Mouse (Mus musculus): ENCODE measurements around the gene Snrk. TPM values are rescaled to one million over a fixed set of nuclear protein-coding genes. Genes with fewer than 3 reads are reported as not detected.

Gene Snrk
- polyA plus RNA-seq (2015; fragmentation: Nextera tagmentation; extraction: Ambion mirVana): 93.6 and 100 TPM in 2 replicates

DNA sequence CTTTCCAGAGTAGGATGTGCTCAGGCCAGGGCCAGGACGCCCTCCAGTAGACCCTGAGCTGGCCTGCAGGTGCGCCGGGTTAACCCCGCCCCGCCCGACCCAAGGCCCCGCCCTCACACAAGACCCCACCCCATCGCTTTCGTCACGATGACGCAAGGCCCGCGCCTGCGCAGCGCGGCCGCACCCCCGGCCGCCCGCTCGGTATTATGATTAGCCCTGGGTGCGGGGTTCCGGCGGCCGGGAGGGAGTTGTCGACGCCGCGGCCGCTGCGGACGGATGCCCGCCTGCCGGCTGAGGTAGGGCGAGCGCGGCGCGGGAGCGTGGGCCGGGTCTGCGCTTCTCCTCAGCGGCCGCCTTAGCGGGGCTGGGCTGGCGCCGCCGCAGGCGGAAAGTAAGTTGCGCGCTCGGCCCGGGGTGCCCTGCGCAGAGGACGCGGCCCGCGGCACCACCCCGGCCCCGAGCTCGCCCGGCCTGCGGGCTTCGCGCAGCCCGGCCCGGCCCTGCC lies at the start of gene Snrk:
TSS of gene Snrk (plus strand) at position 155 of the 505 bp plus-strand sequence.
- ATAC-seq (peak; percentile 95), DNase-seq (ENCODE audit: low spot score) (peak; percentile 84)
- peaks cover 5% of the 10 kb centered on the region; the same call in 1 of the 2 replicates for H3K4me1 ChIP-seq (ENCODE audit: insufficient read depth, low read depth, low read length)
- H3K27ac ChIP-seq (ENCODE audit: low read length): peak within 1 kb of the TSS; percentile 97
- H3K4me2 ChIP-seq (replicated peaks; ENCODE audit: low read depth, low read length): peak within 1 kb of the TSS; percentile 57
- no peaks in the 10 kb centered on the region for H3K9me3 ChIP-seq (ENCODE audit: low read length)
- WGBS: 4% methylated on average over 30 of the region's 67 CpGs
- TF ChIP-seq EP300 (IDR thresholded peaks at IDR 0.05) (no peak), CTCF (IDR thresholded peaks at IDR 0.05) (peak; percentile 31; the same call in 1 of the 2 replicates)
- peak within 1 kb of the TSS; percentile 90 for H3K4me3 ChIP-seq (ENCODE audit: low read depth, low read length)
- peak within 1 kb of the TSS; percentile 96 for H3K9ac ChIP-seq (replicated peaks; ENCODE audit: low read depth)
- 0 out of 2 replicates have a peak, but pooled peaks cover 8% of the 10 kb centered on the region for H3K36me3 ChIP-seq (ENCODE audit: insufficient read depth, low read length)
- no peaks in the 10 kb centered on the region for H3K27me3 ChIP-seq (replicated peaks; ENCODE audit: insufficient read depth, low read length)

DNA sequence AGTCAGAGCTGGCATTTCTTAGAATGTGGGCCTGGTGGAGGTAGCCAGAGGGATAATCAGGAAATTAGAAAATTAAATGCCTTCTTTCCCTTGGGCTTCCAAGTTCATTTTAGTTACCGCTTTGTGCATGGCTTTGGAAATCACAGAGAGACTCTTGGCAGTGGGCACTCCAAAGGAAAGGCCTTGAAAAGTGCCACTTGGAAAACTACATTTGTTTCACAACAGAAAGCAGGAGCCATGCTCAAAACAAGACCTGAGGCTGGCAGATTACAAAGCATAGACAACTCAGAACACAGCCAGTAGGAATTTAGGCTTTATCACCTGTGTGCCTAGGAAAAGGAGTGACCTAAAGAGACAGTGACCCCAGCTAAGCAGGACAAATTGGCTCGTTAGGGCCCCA lies 49.4 kb upstream of the Snrk start:
- TF ChIP-seq EP300 (IDR thresholded peaks at IDR 0.05) (no peak), CTCF (IDR thresholded peaks at IDR 0.05) (no peak)
- Histone ChIP-seq H3K36me3 (ENCODE audit: insufficient read depth, low read length) (no peaks in the 10 kb centered on the region), H3K4me3 (ENCODE audit: low read depth, low read length) (no peak overlapping the region), H3K9ac (replicated peaks; ENCODE audit: low read depth) (no peak overlapping the region), H3K4me1 (ENCODE audit: insufficient read depth, low read depth, low read length) (peaks cover 13% of the 10 kb centered on the region; the same call in 1 of the 2 replicates), H3K4me2 (replicated peaks; ENCODE audit: low read depth, low read length) (no peak overlapping the region), H3K27me3 (replicated peaks; ENCODE audit: insufficient read depth, low read length) (no peaks in the 10 kb centered on the region), H3K27ac (ENCODE audit: low read length) (peak overlapping the region; percentile 66), H3K9me3 (ENCODE audit: low read length) (no peaks in the 10 kb centered on the region)
- WGBS: 46% methylated on average over 2 of the region's 2 CpGs
- DNase-seq (ENCODE audit: low spot score) (peak; percentile 76), ATAC-seq (peak; percentile 22; the same call in 1 of the 2 replicates)

DNA sequence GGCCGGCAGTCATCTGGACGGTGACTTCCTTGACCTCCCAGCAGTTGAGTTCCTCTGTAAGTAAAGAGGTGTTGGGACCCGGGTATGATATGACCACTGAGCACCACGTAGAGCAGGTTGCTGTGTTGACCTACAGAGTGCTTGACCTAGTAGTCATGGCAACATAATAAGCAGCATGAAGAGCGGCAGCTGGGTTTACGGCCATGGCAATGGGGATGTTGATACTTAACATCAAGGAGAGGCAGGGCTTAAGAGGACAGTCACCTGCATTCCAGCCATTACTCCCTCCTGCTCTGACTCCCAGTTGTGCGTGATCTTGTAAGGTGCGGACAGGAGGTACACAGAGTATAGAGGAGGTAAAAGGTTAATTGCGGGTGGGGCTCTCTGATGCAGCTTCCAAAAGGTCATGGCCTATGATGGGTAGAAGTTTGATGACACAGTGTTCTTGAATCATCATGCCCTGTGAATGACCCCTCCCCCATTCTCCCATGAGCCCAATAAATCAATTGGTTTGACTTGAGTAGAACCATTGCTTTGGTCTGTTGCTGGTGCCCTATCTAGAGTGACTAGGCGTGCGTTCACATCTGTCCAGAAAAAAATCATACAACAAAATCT lies 47.4 kb upstream of the Snrk start:
- H3K9ac ChIP-seq (replicated peaks; ENCODE audit: low read depth): no peak overlapping the region
- H3K9me3 ChIP-seq (ENCODE audit: low read length): no peaks in the 10 kb centered on the region
- no peak overlapping the region for H3K4me2 ChIP-seq (replicated peaks; ENCODE audit: low read depth, low read length)
- TF ChIP-seq CTCF (IDR thresholded peaks at IDR 0.05) (no peak), EP300 (IDR thresholded peaks at IDR 0.05) (peak; percentile 91)
- peak; percentile 85 for ATAC-seq
- no peak overlapping the region for H3K4me3 ChIP-seq (ENCODE audit: low read depth, low read length)
- no peaks in the 10 kb centered on the region for H3K36me3 ChIP-seq (ENCODE audit: insufficient read depth, low read length)
- peak; percentile 85 for DNase-seq (ENCODE audit: low spot score)
- H3K27ac ChIP-seq (ENCODE audit: low read length): 0 out of 2 replicates have a peak overlapping the region, but pooled peaks have one; percentile 5
- peaks cover 16% of the 10 kb centered on the region; the same call in 1 of the 2 replicates for H3K4me1 ChIP-seq (ENCODE audit: insufficient read depth, low read depth, low read length)
- H3K27me3 ChIP-seq (replicated peaks; ENCODE audit: insufficient read depth, low read length): no peaks in the 10 kb centered on the region
- WGBS: 45% methylated on average over 11 of the region's 11 CpGs

DNA sequence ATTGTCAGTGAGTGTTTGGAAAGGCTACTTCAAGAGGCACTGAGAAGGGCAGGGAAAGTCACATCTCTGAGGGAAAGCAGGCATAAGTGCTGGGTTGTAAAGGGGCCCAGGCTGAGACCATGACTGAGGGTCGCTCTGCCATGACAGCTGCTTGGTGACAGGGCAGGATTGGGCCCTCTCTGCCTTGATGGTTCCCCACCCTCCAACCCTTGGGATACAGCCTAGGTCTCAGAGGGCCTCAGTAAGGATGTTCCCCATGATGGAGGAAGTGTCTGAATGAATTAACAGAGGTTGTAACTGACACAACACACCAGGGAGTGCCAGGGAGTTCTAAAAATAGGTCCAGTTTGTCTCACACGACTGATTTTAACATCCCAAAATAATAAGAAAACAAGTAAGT lies 43.1 kb upstream of the Snrk start:
- Histone ChIP-seq H3K4me2 (replicated peaks; ENCODE audit: low read depth, low read length) (no peak overlapping the region), H3K9ac (replicated peaks; ENCODE audit: low read depth) (no peak overlapping the region), H3K27ac (ENCODE audit: low read length) (peak overlapping the region; percentile 38; the same call in 1 of the 2 replicates), H3K4me1 (ENCODE audit: insufficient read depth, low read depth, low read length) (0 out of 2 replicates have a peak, but pooled peaks cover 3% of the 10 kb centered on the region), H3K4me3 (ENCODE audit: low read depth, low read length) (no peak overlapping the region), H3K27me3 (replicated peaks; ENCODE audit: insufficient read depth, low read length) (no peaks in the 10 kb centered on the region), H3K9me3 (ENCODE audit: low read length) (no peaks in the 10 kb centered on the region), H3K36me3 (ENCODE audit: insufficient read depth, low read length) (no peaks in the 10 kb centered on the region)
- DNase-seq (ENCODE audit: low spot score) (no peak), ATAC-seq (no peak)
- TF ChIP-seq CTCF (IDR thresholded peaks at IDR 0.05): no peak
- no peak for TF ChIP-seq EP300 (IDR thresholded peaks at IDR 0.05)
- 45% methylated on average over 2 of the region's 2 CpGs for WGBS

DNA sequence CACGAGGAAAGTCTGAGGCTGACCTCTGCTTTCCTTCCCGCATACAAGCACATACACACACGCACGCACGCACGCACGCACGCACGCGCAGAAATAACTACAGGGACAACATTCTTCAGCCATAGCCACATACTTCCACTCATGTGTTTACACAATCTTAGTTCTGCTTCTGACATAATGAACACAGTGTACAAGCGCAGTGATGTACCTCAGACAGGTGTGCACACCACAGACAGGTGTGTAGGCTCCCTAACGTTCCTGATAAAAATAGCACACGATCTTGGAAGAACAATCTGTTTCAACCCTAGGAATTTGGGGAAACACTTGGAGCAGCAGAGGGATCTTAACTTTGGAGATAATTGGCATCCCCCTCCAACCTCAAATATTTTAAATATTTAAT lies 42.5 kb upstream of the Snrk start:
- Histone ChIP-seq H3K9ac (replicated peaks; ENCODE audit: low read depth) (no peak overlapping the region), H3K4me1 (ENCODE audit: insufficient read depth, low read depth, low read length) (0 out of 2 replicates have a peak, but pooled peaks cover 3% of the 10 kb centered on the region), H3K9me3 (ENCODE audit: low read length) (no peaks in the 10 kb centered on the region), H3K36me3 (ENCODE audit: insufficient read depth, low read length) (no peaks in the 10 kb centered on the region), H3K27ac (ENCODE audit: low read length) (peak overlapping the region; percentile 38; the same call in 1 of the 2 replicates), H3K4me2 (replicated peaks; ENCODE audit: low read depth, low read length) (no peak overlapping the region), H3K27me3 (replicated peaks; ENCODE audit: insufficient read depth, low read length) (no peaks in the 10 kb centered on the region), H3K4me3 (ENCODE audit: low read depth, low read length) (no peak overlapping the region)
- ATAC-seq: peak; percentile 73
- 70% methylated on average over 13 of the region's 13 CpGs for WGBS
- peak; percentile 29 for DNase-seq (ENCODE audit: low spot score)
- TF ChIP-seq EP300 (IDR thresholded peaks at IDR 0.05) (peak; percentile 54), CTCF (IDR thresholded peaks at IDR 0.05) (no peak)

DNA sequence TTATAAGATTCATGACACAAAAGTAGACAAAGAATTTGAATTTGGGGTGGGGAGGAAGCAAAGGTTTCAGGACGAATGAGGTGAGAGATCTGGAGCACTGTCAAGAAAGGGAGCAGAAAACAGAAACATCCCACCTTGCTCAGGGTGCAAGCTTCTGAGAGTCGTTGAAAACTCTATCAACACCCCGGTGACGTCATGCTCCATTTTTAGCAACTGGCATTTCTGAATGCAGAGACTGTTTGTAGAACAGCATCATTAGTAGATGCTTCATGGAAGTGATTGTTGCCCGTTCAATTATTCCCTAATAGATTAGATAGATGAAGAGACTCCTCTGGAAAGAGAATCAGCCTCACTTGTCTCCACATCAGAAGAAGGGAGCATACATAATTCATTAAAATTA lies 38.6 kb upstream of the Snrk start:
- H3K4me1 ChIP-seq (ENCODE audit: insufficient read depth, low read depth, low read length): peaks cover 3% of the 10 kb centered on the region; the same call in 1 of the 2 replicates
- H3K4me3 ChIP-seq (ENCODE audit: low read depth, low read length): no peak overlapping the region
- H3K27ac ChIP-seq (ENCODE audit: low read length): no peak overlapping the region
- no peaks in the 10 kb centered on the region for H3K27me3 ChIP-seq (replicated peaks; ENCODE audit: insufficient read depth, low read length)
- no peak overlapping the region for H3K9ac ChIP-seq (replicated peaks; ENCODE audit: low read depth)
- 51% methylated on average over 5 of the region's 5 CpGs for WGBS
- TF ChIP-seq CTCF (IDR thresholded peaks at IDR 0.05) (no peak), EP300 (IDR thresholded peaks at IDR 0.05) (no peak)
- H3K9me3 ChIP-seq (ENCODE audit: low read length): no peaks in the 10 kb centered on the region
- H3K4me2 ChIP-seq (replicated peaks; ENCODE audit: low read depth, low read length): no peak overlapping the region
- H3K36me3 ChIP-seq (ENCODE audit: insufficient read depth, low read length): no peaks in the 10 kb centered on the region
- ATAC-seq (no peak), DNase-seq (ENCODE audit: low spot score) (no peak)
